Mouse (Mus musculus): ENCODE results near the gene Bad. TPM values are rescaled to one million over a fixed set of nuclear protein-coding genes. Genes with fewer than 3 reads are reported as not detected.

Bad gene
- polyA plus RNA-seq, 2 experiments, result 76.5 to 77.5 TPM

DNA sequence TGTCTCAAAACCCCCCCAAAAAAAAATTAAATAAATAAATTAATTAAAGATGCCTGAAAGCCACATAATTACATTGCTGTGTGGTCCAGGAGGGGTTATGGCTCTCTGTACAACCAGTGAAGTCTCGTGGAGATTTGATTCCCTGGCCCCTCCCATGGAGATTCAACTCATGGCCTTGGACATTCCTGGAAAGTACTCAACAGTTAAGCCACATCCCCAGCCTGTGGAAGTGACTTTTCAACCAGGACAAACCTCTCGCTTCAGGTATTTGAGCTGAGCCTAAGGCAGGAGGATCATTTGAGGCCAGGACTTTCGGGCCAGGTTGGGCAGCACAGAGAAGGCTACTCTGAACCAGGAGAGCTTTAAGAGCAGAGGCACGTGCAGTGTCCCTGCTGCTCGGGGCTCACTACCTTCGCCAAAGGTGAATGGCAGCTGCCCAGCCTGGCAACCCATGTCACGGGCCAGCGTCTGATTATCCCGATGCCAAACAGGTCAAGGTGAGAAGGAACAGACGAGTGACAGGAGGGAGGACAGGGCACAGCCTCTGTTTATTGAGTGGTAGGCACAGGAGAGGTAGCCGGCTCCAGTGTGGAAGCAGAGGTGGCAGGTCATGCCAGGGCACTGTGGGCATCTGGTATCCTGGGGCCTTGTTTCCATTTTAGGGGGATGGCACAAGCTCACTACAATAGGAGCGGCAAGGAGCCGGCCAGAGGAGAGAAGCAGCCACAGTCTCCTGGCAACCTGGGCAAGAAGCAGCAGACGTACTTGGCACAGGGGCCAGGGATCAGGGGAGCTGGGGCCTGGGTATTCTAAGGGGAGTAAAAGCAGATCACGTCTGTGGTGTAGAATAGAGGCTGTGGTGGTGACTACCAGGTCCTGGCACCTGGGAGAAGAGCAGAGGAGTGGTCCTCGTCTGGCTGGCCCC is 3.9 kb upstream of the Bad start:
- no peak overlapping the region for H3K4me2 ChIP-seq (replicated peaks; ENCODE audit: low read depth, low read length, severe bottlenecking)
- H3K9ac ChIP-seq (ENCODE audit: low read depth, low read length, severe bottlenecking), result no peak overlapping the region
- TF ChIP-seq POLR2A (IDR thresholded peaks at IDR 0.05; ENCODE audit: borderline replicate concordance, extremely low read depth, insufficient read depth, insufficient read length), result no peak
- H3K4me3 ChIP-seq (replicated peaks; ENCODE audit: low read length), result no peak overlapping the region
- peaks cover 20% of the 10 kb centered on the region for H3K4me1 ChIP-seq (ENCODE audit: control insufficient read depth, insufficient read depth, low read length)
- H3K27me3 ChIP-seq (ENCODE audit: control insufficient read depth, insufficient read depth, low read length), result peaks cover 35% of the 10 kb centered on the region
- WGBS, result 74% methylated on average over 16 of the region's 16 CpGs
- H3K36me3 ChIP-seq (ENCODE audit: control insufficient read depth, insufficient read depth, low read length), result 0 out of 2 replicates have a peak, but pooled peaks cover 2% of the 10 kb centered on the region
- DNase-seq (ENCODE audit: low spot score) (no peak), ATAC-seq (ENCODE audit: low FRiP score, low read depth) (no peak)
- H3K27ac ChIP-seq (replicated peaks; ENCODE audit: low read depth, low read length), result no peak overlapping the region
- H3K9me3 ChIP-seq (ENCODE audit: control insufficient read depth, low read length), result no peaks in the 10 kb centered on the region

DNA sequence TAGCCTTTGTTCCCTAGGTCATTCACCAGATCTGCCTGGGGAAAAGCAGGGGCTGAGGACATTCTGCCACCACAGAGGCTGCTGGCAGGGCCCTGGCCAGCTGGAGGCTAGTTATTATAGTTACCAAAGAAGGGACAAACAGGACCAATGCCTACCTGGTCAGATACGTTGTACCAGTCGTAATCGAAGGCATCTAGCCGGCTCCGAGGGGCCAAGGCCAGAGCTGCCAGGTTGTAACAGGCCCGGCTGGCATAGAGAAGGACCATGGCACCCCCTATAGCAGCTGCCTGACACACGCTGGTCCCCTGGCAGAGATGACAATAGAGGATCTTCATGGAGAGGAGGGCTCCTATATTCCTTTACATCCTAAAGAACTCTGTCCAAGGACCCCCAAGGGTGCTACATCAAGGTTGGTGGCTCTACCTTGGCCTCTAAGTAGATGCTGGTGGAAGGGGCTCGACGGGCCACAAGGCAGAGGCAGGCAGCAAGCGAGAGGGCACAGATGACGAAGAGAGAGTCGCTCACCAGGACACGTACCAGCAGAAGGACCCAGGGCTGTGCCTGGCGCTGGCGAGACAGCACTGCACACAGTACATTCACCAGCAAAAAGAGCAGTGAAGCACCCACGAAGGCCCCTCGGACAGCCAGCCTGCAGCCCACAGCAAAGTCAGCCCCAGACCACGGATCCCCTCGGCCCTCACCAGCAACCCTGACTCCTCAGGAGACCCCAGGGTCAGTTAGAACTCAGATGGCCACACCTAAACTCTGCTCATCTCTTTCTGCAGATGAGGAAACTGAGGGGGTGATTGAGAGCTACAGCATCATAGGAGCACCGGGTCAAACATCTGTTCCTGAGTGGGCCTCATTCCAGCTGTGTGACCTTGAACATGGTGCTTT is 2.3 kb upstream of the Bad start:
- Histone ChIP-seq H3K4me3 (replicated peaks; ENCODE audit: low read length) (no peak overlapping the region), H3K27me3 (ENCODE audit: control insufficient read depth, insufficient read depth, low read length) (peaks cover 20% of the 10 kb centered on the region), H3K9me3 (ENCODE audit: control insufficient read depth, low read length) (no peaks in the 10 kb centered on the region), H3K9ac (ENCODE audit: low read depth, low read length, severe bottlenecking) (no peak overlapping the region), H3K27ac (replicated peaks; ENCODE audit: low read depth, low read length) (no peak overlapping the region), H3K36me3 (ENCODE audit: control insufficient read depth, insufficient read depth, low read length) (0 out of 2 replicates have a peak, but pooled peaks cover 2% of the 10 kb centered on the region), H3K4me1 (ENCODE audit: control insufficient read depth, insufficient read depth, low read length) (peaks cover 13% of the 10 kb centered on the region), H3K4me2 (replicated peaks; ENCODE audit: low read depth, low read length, severe bottlenecking) (no peak overlapping the region)
- 91% methylated on average over 20 of the region's 20 CpGs for WGBS
- ATAC-seq (ENCODE audit: low FRiP score, low read depth) (no peak), DNase-seq (ENCODE audit: low spot score) (no peak)
- no peak for TF ChIP-seq POLR2A (IDR thresholded peaks at IDR 0.05; ENCODE audit: borderline replicate concordance, extremely low read depth, insufficient read depth, insufficient read length)

DNA sequence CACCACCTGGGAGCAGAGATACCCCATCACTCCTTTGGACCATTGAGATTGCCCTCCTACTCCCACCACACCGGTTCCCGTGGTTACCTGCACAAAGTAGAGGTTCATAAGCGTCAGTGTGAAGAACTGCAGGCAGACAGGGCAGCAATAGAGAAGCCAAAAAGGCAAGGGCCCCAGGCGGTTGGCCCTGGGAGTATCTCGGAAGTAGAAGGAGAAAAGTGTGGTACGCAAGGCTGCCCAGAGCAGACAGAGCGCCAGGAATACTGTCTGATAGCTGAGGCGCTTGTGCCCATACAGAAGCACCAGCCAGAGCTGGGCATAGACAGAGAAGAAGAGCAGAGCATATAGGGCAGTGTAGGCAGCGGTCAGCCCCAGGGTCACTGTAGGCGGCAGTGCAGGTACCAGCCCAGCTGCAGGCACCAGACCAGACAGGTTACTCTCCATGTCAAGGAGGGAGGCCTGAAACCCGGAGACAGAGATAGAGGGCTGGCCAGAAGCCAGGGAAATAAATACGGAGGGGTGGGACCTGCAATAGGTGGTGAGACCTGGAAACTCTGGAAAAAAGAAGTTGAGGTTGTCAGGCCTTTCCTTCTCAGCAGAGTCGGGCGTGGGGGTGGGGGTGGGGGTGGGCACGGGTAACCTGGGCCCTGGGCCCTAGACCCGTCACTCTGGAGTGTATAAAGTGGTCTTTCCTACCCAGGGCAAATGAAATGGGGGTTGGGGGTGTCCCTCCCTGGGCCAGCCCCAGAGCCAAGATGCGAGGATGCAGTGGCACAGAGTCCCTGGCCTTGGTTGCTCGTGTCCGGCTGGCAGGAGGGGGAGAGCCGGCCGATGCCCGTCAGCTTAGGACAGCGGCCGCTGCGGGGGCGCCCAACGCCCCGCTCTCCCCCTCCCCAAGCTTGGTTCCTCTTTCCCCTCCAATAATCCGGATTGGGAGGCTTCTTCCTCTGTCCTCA is 987 bp upstream of the Bad start:
- H3K4me1 ChIP-seq (ENCODE audit: control insufficient read depth, insufficient read depth, low read length), result peaks cover 13% of the 10 kb centered on the region
- ATAC-seq (ENCODE audit: low FRiP score, low read depth) (no peak), DNase-seq (ENCODE audit: low spot score) (no peak)
- H3K4me2 ChIP-seq (replicated peaks; ENCODE audit: low read depth, low read length, severe bottlenecking), result peak overlapping the region; percentile 80
- H3K9ac ChIP-seq (ENCODE audit: low read depth, low read length, severe bottlenecking), result peak overlapping the region; percentile 76
- H3K27me3 ChIP-seq (ENCODE audit: control insufficient read depth, insufficient read depth, low read length), result peaks cover 7% of the 10 kb centered on the region
- TF ChIP-seq POLR2A (IDR thresholded peaks at IDR 0.05; ENCODE audit: borderline replicate concordance, extremely low read depth, insufficient read depth, insufficient read length), result no peak
- no peaks in the 10 kb centered on the region for H3K9me3 ChIP-seq (ENCODE audit: control insufficient read depth, low read length)
- WGBS, result 26% methylated on average over 22 of the region's 29 CpGs
- H3K36me3 ChIP-seq (ENCODE audit: control insufficient read depth, insufficient read depth, low read length), result peaks cover 8% of the 10 kb centered on the region
- H3K4me3 ChIP-seq (replicated peaks; ENCODE audit: low read length), result peak overlapping the region; percentile 65
- no peak overlapping the region for H3K27ac ChIP-seq (replicated peaks; ENCODE audit: low read depth, low read length)

DNA sequence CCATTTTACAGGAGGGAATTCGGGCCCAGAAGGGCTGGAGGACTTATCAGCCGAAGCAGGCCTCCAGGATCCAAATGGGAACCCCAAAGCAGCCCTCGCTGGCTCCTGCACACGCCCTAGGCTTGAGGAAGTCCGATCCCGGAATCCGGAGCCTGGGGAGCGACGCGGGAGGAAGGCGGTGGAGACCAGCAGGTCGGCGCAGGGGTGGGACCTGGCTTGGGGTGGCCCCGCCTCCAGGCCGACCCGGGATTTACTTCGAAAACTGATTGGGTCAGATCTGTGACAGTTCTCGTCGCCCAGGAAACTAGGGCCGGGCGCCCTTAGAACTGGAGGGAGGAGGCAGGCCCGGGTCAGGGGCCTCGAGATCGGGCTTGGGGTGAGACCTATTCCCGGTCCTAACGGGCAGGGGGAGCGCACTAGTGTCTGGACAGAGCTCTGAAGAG is 609 bp downstream of the Bad start, which contains the start of gene Gpr137:
Gene Gpr137, minus strand, starts transcription at position 232 of the 443 bp plus-strand sequence.
- peaks cover 9% of the 10 kb centered on the region for H3K36me3 ChIP-seq (ENCODE audit: control insufficient read depth, insufficient read depth, low read length)
- peaks cover 13% of the 10 kb centered on the region for H3K4me1 ChIP-seq (ENCODE audit: control insufficient read depth, insufficient read depth, low read length)
- peak within 1 kb of the TSS; percentile 80 for H3K4me2 ChIP-seq (replicated peaks; ENCODE audit: low read depth, low read length, severe bottlenecking)
- TF ChIP-seq POLR2A (IDR thresholded peaks at IDR 0.05; ENCODE audit: borderline replicate concordance, extremely low read depth, insufficient read depth, insufficient read length), result peak; percentile 69; the same call in 1 of the 2 replicates
- H3K4me3 ChIP-seq (replicated peaks; ENCODE audit: low read length), result peak within 1 kb of the TSS; percentile 65
- WGBS, result 0% methylated on average over 27 of the region's 27 CpGs
- ATAC-seq (ENCODE audit: low FRiP score, low read depth) (peak; percentile 88), DNase-seq (ENCODE audit: low spot score) (peak; percentile 93)
- H3K9me3 ChIP-seq (ENCODE audit: control insufficient read depth, low read length), result no peaks in the 10 kb centered on the region
- peak within 1 kb of the TSS; percentile 76 for H3K9ac ChIP-seq (ENCODE audit: low read depth, low read length, severe bottlenecking)
- no peaks in the 10 kb centered on the region for H3K27me3 ChIP-seq (ENCODE audit: control insufficient read depth, insufficient read depth, low read length)
- peak within 1 kb of the TSS; percentile 90 for H3K27ac ChIP-seq (replicated peaks; ENCODE audit: low read depth, low read length)

Measured in limb, embryonic 14.5 days (tissue).